27 mouse cellular contexts compared by ENCODE assay signal in the genomic region with DNA sequence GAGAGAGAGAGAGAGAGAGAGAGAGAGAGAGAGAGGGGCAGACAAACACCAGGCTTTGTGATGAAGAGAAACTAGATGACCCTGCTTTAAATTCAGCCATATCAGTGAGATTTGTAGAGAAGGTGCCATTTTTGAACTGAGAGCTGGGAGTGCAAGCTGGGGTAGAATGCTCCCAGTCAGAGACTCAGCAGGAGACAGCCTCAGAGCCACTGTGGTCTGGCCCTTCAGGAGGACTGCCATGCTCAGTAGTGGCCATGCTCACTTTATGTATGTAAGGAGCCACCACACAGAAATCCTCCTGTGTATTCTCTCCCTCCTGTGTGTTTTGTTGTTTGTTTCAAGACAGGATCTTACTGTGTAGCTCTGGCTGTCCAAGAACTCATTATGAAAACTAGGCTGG. TPM values are rescaled to one million over a fixed set of nuclear protein-coding genes. Genes with fewer than 3 reads are reported as not detected.
DNase-seq lines count a peak whose midpoint lies in the region; ATAC-seq and TF ChIP-seq lines count a peak whose summit lies in the region.
"Had no signal": no experiment of that assay in that cellular context is flagged by ENCODE, and none has a peak within 500 bp of the region (broad histone marks: within the 10 kb centered on the region; RNA-seq: fewer than 3 reads in every experiment).

No protein-coding gene starts in this region.

- no peaks in the 10 kb centered on the region for H3K79me2 ChIP-seq in CH12.LX (replicated peaks; ENCODE audit: control insufficient read depth, extremely low read depth, insufficient read depth, poor library complexity, severe bottlenecking)

- no peaks in the 10 kb centered on the region for H3K9me3 ChIP-seq in heart, embryonic 11.5 days (replicated peaks; ENCODE audit: control insufficient read depth, low read length)
- no peaks in the 10 kb centered on the region for H3K9me3 ChIP-seq in intestine, postnatal 0 days (ENCODE audit: control insufficient read depth)
- no peaks in the 10 kb centered on the region for H3K9me3 ChIP-seq in intestine, embryonic 15.5 days
- H3K9me3 ChIP-seq in CH12.LX (replicated peaks; ENCODE audit: low read length): no peaks in the 10 kb centered on the region
- H3K9me3 ChIP-seq in liver, embryonic 15.5 days (replicated peaks): no peaks in the 10 kb centered on the region
- H3K9me3 ChIP-seq: embryonic facial prominence, embryonic 12.5 days; hindbrain, embryonic 10.5 days; limb, embryonic 13.5 days; midbrain, embryonic 10.5 days; stomach, embryonic 15.5 days had no signal

- no peak for TF ChIP-seq POLR2A in CH12.LX (IDR thresholded peaks at IDR 0.05; ENCODE audit: low read depth, low read length)

- TF ChIP-seq CTCF in intestine, postnatal 0 days (IDR thresholded peaks at IDR 0.05; ENCODE audit: low read depth): no peak
- TF ChIP-seq CTCF in CH12.LX (conservative IDR thresholded peaks at IDR 0.05 in 1 of 2, IDR thresholded peaks at IDR 0.05 in 1 of 2; ENCODE audit: low read depth in 2 of 2, low read length in 2 of 2): no peak

- H3K4me1 ChIP-seq in heart, embryonic 11.5 days (ENCODE audit: control insufficient read depth, insufficient read depth, low read length): no peaks in the 10 kb centered on the region
- H3K4me1 ChIP-seq in intestine, postnatal 0 days (replicated peaks; ENCODE audit: control insufficient read depth, insufficient read depth, low read length): no peaks in the 10 kb centered on the region
- no peaks in the 10 kb centered on the region for H3K4me1 ChIP-seq in intestine, embryonic 15.5 days (replicated peaks)
- peaks cover 4 to 16% of the 10 kb centered on the region in 2 experiments; a peak in 2 of 4 replicates for H3K4me1 ChIP-seq in CH12.LX (ENCODE audit: control insufficient read depth in 1 of 2, insufficient read depth in 2 of 2)
- peaks cover 16% of the 10 kb centered on the region for H3K4me1 ChIP-seq in liver, embryonic 15.5 days (replicated peaks)
- H3K4me1 ChIP-seq: embryonic facial prominence, embryonic 12.5 days; hindbrain, embryonic 10.5 days; limb, embryonic 13.5 days; midbrain, embryonic 10.5 days; stomach, embryonic 15.5 days had no signal

- no peak for DNase-seq in heart, postnatal 14 days
- DNase-seq in CH12.LX (ENCODE audit: extremely low read depth): no peak
- no peak for DNase-seq in MN1 (ENCODE audit: low spot score)
- DNase-seq: adrenal gland, adult 8-10 months; cerebellum, adult 9-11 months; gastrocnemius, postnatal 14 days; kidney, adult 2 months; kidney, postnatal 10 days; layer of hippocampus, postnatal 36 days; right cerebral cortex, postnatal 25 days; thymus, adult 18-20 months had no signal

- TF ChIP-seq EP300 in CH12.LX (IDR thresholded peaks at IDR 0.05; ENCODE audit: low read length): no peak

- in situ Hi-C loops in CH12.LX (cut with MboI; ENCODE audit: low pct_ligation_motif_present, low pct_unique_long_range_greater_than_20kb, low sequenced_read_pairs): no loop called here

- no peak for ATAC-seq in heart, embryonic 11.5 days (replicated peaks; ENCODE audit: insufficient number of reproducible peaks, low FRiP score, low TSS enrichment)
- no peak for ATAC-seq in intestine, postnatal 0 days
- ATAC-seq in intestine, embryonic 15.5 days: no peak
- peak; percentile 69 for ATAC-seq in liver, embryonic 15.5 days (ENCODE audit: insufficient read depth)
- no peak for ATAC-seq in CD4-positive, CD25-positive, alpha-beta regulatory T cell, adult 4 months
- ATAC-seq: forebrain, embryonic 14.5 days; Patski had no signal

- intact Hi-C loops in heart, postnatal 14 days (cut with DNase I): no loop called here

- peak overlapping the region; percentile 56; the same call in 1 of the 2 replicates for H3K9ac ChIP-seq in heart, embryonic 11.5 days (ENCODE audit: low read depth, low read length)
- H3K9ac ChIP-seq in intestine, postnatal 0 days (ENCODE audit: low read depth, low read length): no peak overlapping the region
- no peak overlapping the region for H3K9ac ChIP-seq in intestine, embryonic 15.5 days
- H3K9ac ChIP-seq in CH12.LX (ENCODE audit: insufficient read depth, low read depth): no peak overlapping the region
- no peak overlapping the region for H3K9ac ChIP-seq in liver, embryonic 15.5 days
- H3K9ac ChIP-seq: embryonic facial prominence, embryonic 12.5 days; limb, embryonic 13.5 days; stomach, embryonic 15.5 days had no signal

- peak overlapping the region; percentile 35 for H3K4me2 ChIP-seq in heart, embryonic 11.5 days
- H3K4me2 ChIP-seq in intestine, postnatal 0 days (replicated peaks; ENCODE audit: low read depth): no peak overlapping the region
- H3K4me2 ChIP-seq in intestine, embryonic 15.5 days (replicated peaks): no peak overlapping the region
- H3K4me2 ChIP-seq in CH12.LX (ENCODE audit: insufficient read depth, low read depth, poor library complexity, severe bottlenecking): peak overlapping the region; percentile 37
- peak overlapping the region; percentile 65 for H3K4me2 ChIP-seq in liver, embryonic 15.5 days
- H3K4me2 ChIP-seq: embryonic facial prominence, embryonic 12.5 days; limb, embryonic 13.5 days; stomach, embryonic 15.5 days had no signal

- H3K4me3 ChIP-seq in heart, embryonic 11.5 days (ENCODE audit: low read depth, low read length): no peak overlapping the region
- no peak overlapping the region for H3K4me3 ChIP-seq in intestine, postnatal 0 days (ENCODE audit: low read depth, low read length)
- no peak overlapping the region for H3K4me3 ChIP-seq in intestine, embryonic 15.5 days (replicated peaks)
- H3K4me3 ChIP-seq in CH12.LX (replicated peaks in 1 of 3; ENCODE audit: low read depth in 2 of 3, low read length in 2 of 3, poor library complexity in 1 of 3): no peak overlapping the region
- H3K4me3 ChIP-seq in liver, embryonic 15.5 days (replicated peaks): 0 out of 2 replicates have a peak overlapping the region, but pooled peaks have one; percentile 2
- H3K4me3 ChIP-seq: embryonic facial prominence, embryonic 12.5 days; hindbrain, embryonic 10.5 days; layer of hippocampus, adult 2 months; limb, embryonic 13.5 days; midbrain, embryonic 10.5 days; stomach, embryonic 15.5 days had no signal

- no peak for TF ChIP-seq RAD21 in CH12.LX (IDR thresholded peaks at IDR 0.05; ENCODE audit: low read depth, low read length)

- H3K27ac ChIP-seq in heart, embryonic 11.5 days (ENCODE audit: low read depth, low read length): peak overlapping the region; percentile 58
- peak overlapping the region; percentile 50 for H3K27ac ChIP-seq in intestine, postnatal 0 days (ENCODE audit: low read depth, low read length)
- no peak overlapping the region for H3K27ac ChIP-seq in intestine, embryonic 15.5 days
- H3K27ac ChIP-seq in CH12.LX (ENCODE audit: insufficient read depth, low read depth): no peak overlapping the region
- peak overlapping the region; percentile 80 for H3K27ac ChIP-seq in liver, embryonic 15.5 days (replicated peaks)
- H3K27ac ChIP-seq: embryonic facial prominence, embryonic 12.5 days; hindbrain, embryonic 10.5 days; layer of hippocampus, adult 2 months; limb, embryonic 13.5 days; macrophage; midbrain, embryonic 10.5 days; stomach, embryonic 15.5 days had no signal

- no peaks in the 10 kb centered on the region for H3K27me3 ChIP-seq in heart, embryonic 11.5 days (ENCODE audit: control insufficient read depth, insufficient read depth, low read length)
- no peaks in the 10 kb centered on the region for H3K27me3 ChIP-seq in intestine, postnatal 0 days (replicated peaks; ENCODE audit: control insufficient read depth, insufficient read depth, low read length)
- no peaks in the 10 kb centered on the region for H3K27me3 ChIP-seq in intestine, embryonic 15.5 days (replicated peaks)
- H3K27me3 ChIP-seq in CH12.LX (replicated peaks): peaks cover 2% of the 10 kb centered on the region
- H3K27me3 ChIP-seq in liver, embryonic 15.5 days: no peaks in the 10 kb centered on the region
- H3K27me3 ChIP-seq: embryonic facial prominence, embryonic 12.5 days; limb, embryonic 13.5 days; stomach, embryonic 15.5 days had no signal

- dilution Hi-C loops in CH12.LX (cut with MboI; ENCODE audit: extremely low pct_ligation_motif_present, extremely low pct_unique_long_range_greater_than_20kb, low sequenced_read_pairs): no loop called here

- H3K36me3 ChIP-seq in heart, embryonic 11.5 days (ENCODE audit: control insufficient read depth, insufficient read depth, low read length): no peaks in the 10 kb centered on the region
- H3K36me3 ChIP-seq in intestine, postnatal 0 days (ENCODE audit: control insufficient read depth, insufficient read depth): no peaks in the 10 kb centered on the region
- no peaks in the 10 kb centered on the region for H3K36me3 ChIP-seq in intestine, embryonic 15.5 days
- H3K36me3 ChIP-seq in CH12.LX (replicated peaks in 1 of 2; ENCODE audit: control insufficient read depth in 1 of 2, insufficient read depth in 1 of 2, low read length in 1 of 2): no peaks in the 10 kb centered on the region
- H3K36me3 ChIP-seq in liver, embryonic 15.5 days (replicated peaks): no peaks in the 10 kb centered on the region
- H3K36me3 ChIP-seq: embryonic facial prominence, embryonic 12.5 days; hindbrain, embryonic 10.5 days; limb, embryonic 13.5 days; midbrain, embryonic 10.5 days; stomach, embryonic 15.5 days had no signal

RNA-seq across cellular contexts. Expression of gene Gpatch8, which starts 9.5 kb away (rescaled TPM):
- 26.4 and 36.5 TPM in 2 replicates for polyA plus RNA-seq in heart, embryonic 11.5 days (2014; fragmentation: Nextera tagmentation; extraction: Ambion mirVana)
- 10 to 100 TPM; 24.7 to 25.7 TPM for total RNA-seq in heart, postnatal 14 days (2021)
- 18.9 and 22.3 TPM in 2 replicates for polyA plus RNA-seq in intestine, postnatal 0 days (2015; fragmentation: Nextera tagmentation; extraction: Ambion mirVana)
- polyA plus RNA-seq in intestine, embryonic 15.5 days (2015; fragmentation: Nextera tagmentation; extraction: Ambion mirVana): 41.7 and 43.1 TPM in 2 replicates
- total RNA-seq in CH12.LX (2012; rRNA removed): 15.4 and 16.6 TPM in 2 replicates
- total RNA-seq in CH12.LX (2014; rRNA removed): 10.2 and 11.5 TPM in 2 replicates
- polyA plus RNA-seq in CH12.LX (2012; ENCODE audit: insufficient read length, low read depth): 24.7 and 27.4 TPM in 2 replicates
- polyA plus RNA-seq in liver, embryonic 15.5 days (2015; fragmentation: Nextera tagmentation; extraction: Ambion mirVana): 20.1 and 20.8 TPM in 2 replicates
- polyA plus RNA-seq in CD4-positive, CD25-positive, alpha-beta regulatory T cell, adult 4 months (2017; shearing (Covaris generic)): 10 to 100 TPM; 64.2 to 75.8 TPM

RNA-seq across cellular contexts. Expression of gene Gm11627, which starts 13.5 kb away (rescaled TPM):
- polyA plus RNA-seq in heart, embryonic 11.5 days (2014; fragmentation: Nextera tagmentation; extraction: Ambion mirVana): 13.6 and 13.9 TPM in 2 replicates
- 1 to 10 TPM in 1 of 2 experiments, under 1 TPM in 1; 0.69 to 1.8 TPM for total RNA-seq in heart, postnatal 14 days (2021)
- 11.2 and 12.7 TPM in 2 replicates for polyA plus RNA-seq in intestine, postnatal 0 days (2015; fragmentation: Nextera tagmentation; extraction: Ambion mirVana)
- polyA plus RNA-seq in intestine, embryonic 15.5 days (2015; fragmentation: Nextera tagmentation; extraction: Ambion mirVana): 12.0 and 14.5 TPM in 2 replicates
- total RNA-seq in CH12.LX (2012; rRNA removed) (0.42 TPM in 1 of 2 replicates, not detected in the other), CH12.LX (2014; rRNA removed) (0.46 and 0.63 TPM in 2 replicates)
- 0.38 TPM in 1 of 2 replicates, not detected in the other for polyA plus RNA-seq in CH12.LX (2012; ENCODE audit: insufficient read length, low read depth)
- polyA plus RNA-seq in liver, embryonic 15.5 days (2015; fragmentation: Nextera tagmentation; extraction: Ambion mirVana): 0.22 and 0.29 TPM in 2 replicates
- not detected for polyA plus RNA-seq in CD4-positive, CD25-positive, alpha-beta regulatory T cell, adult 4 months (2017; shearing (Covaris generic))
- total RNA-seq: neutrophil, adult 5-6 weeks had no signal
- polyA plus RNA-seq: erythroblast, embryonic 14.5 days; macrophage; Patski had no signal

RNA-seq across cellular contexts. Expression of gene Fzd2, which starts 38.5 kb away (rescaled TPM):
- 23.9 and 25.0 TPM in 2 replicates for polyA plus RNA-seq in heart, embryonic 11.5 days (2014; fragmentation: Nextera tagmentation; extraction: Ambion mirVana)
- 1 to 10 TPM; 5.6 to 7.3 TPM for total RNA-seq in heart, postnatal 14 days (2021)
- polyA plus RNA-seq in intestine, postnatal 0 days (2015; fragmentation: Nextera tagmentation; extraction: Ambion mirVana): 6.0 and 6.2 TPM in 2 replicates
- 15.6 and 15.9 TPM in 2 replicates for polyA plus RNA-seq in intestine, embryonic 15.5 days (2015; fragmentation: Nextera tagmentation; extraction: Ambion mirVana)
- total RNA-seq in CH12.LX (2012; rRNA removed) (0.08 and 0.13 TPM in 2 replicates), CH12.LX (2014; rRNA removed) (0.23 and 0.35 TPM in 2 replicates)
- 0.15 and 0.20 TPM in 2 replicates for polyA plus RNA-seq in CH12.LX (2012; ENCODE audit: insufficient read length, low read depth)
- polyA plus RNA-seq in liver, embryonic 15.5 days (2015; fragmentation: Nextera tagmentation; extraction: Ambion mirVana): 0.41 and 0.60 TPM in 2 replicates
- polyA plus RNA-seq in CD4-positive, CD25-positive, alpha-beta regulatory T cell, adult 4 months (2017; shearing (Covaris generic)): not detected
- polyA plus RNA-seq: erythroblast, embryonic 14.5 days; macrophage had no signal

Comparison
In these comparisons a context has a peak if more than half of its experiments do, and no peak if none do; other contexts are left out.
1. H3K27ac ChIP-seq: peak in heart, embryonic 11.5 days (single experiment), intestine, postnatal 0 days (single experiment) and liver, embryonic 15.5 days (single experiment); none in intestine, embryonic 15.5 days (single experiment) and CH12.LX (single experiment).
2. H3K4me2 ChIP-seq: peak in heart, embryonic 11.5 days (single experiment), CH12.LX (single experiment) and liver, embryonic 15.5 days (single experiment); none in intestine, postnatal 0 days (single experiment) and intestine, embryonic 15.5 days (single experiment).